Mouse (Mus musculus) erythroblast, embryonic 14.5 days (primary cell): Measurements from ENCODE around the gene Emc7.

Experiments
- GATA1 ChIP-seq: IDR thresholded peaks from 2 replicates; pipeline ENCODE4 v1.6.1; 2012; ENCODE audit warnings: low read length, inconsistent platforms, mixed read lengths
- TAL1 ChIP-seq: IDR thresholded peaks from 3 replicates; pipeline ENCODE4 v1.6.1; 2012; ENCODE audit warnings: low read length, inconsistent platforms, mixed read lengths

DNA sequence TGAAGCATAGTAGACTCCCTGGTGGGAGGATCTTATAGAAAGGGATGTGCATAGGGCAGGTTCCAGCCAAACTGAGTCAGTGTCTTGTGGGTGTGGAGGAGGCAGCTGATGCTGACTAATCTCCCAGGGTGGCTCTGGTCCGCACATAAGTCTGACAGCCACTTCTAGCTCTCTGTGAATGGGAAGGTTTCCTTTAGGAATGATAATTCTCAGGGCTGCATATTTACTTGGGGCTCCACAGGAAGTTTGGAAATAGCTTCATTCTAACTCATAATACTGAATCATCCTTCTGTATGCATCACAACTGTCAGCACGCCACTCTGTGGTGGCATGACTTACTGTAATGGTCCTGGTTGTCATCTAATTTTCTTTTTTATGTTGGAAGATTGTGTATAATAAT, 11.3 kb upstream of the Emc7 start:
- no peak for TF ChIP-seq GATA1
- no peak for TF ChIP-seq TAL1
